Mouse (Mus musculus) megakaryocyte, embryonic 14.5 days (primary cell): ENCODE data around the gene Yif1a. TPM values are rescaled to one million over a fixed set of nuclear protein-coding genes. Genes with fewer than 3 reads are reported as not detected.
A peak's percentile ranks its signal among the peaks of the same experiment; 100 is the strongest.

Experiments used
- H3K27me3 ChIP-seq: replicated peaks from 2 replicates; pipeline ENCODE3; 2012; ENCODE audit warnings: inconsistent platforms
- H3K36me3 ChIP-seq: replicated peaks from 2 replicates; pipeline ENCODE3; 2012; ENCODE audit warnings: low read length, inconsistent platforms, mixed read lengths
- H3K4me1 ChIP-seq: 2 replicates; pipeline ENCODE4 v1.6.1; 2012; ENCODE audit warnings: inconsistent platforms
- H3K4me3 ChIP-seq: replicated peaks from 2 replicates; pipeline ENCODE3; 2012; ENCODE audit warnings: moderate library complexity, mild to moderate bottlenecking, inconsistent platforms
- H3K9me3 ChIP-seq: 2 replicates; pipeline ENCODE4 v1.6.1; 2012; ENCODE audit warnings: inconsistent platforms
- FLI1 ChIP-seq: IDR thresholded peaks from 2 replicates; pipeline ENCODE4 v1.6.1; 2012; ENCODE audit warnings: low read length, inconsistent platforms, mixed read lengths
- GATA1 ChIP-seq: IDR thresholded peaks from 3 replicates; pipeline ENCODE4 v1.6.1; 2012; ENCODE audit warnings: mixed read lengths, low read length, inconsistent platforms, borderline replicate concordance
- polyA plus RNA-seq: library from polyadenylated mRNA; stranded (reverse); fragments of >175 nt; gene quantifications from 2 replicates; pipeline ENCODE4 v1.2.3, GENCODE M21; 2012; ENCODE audit warnings: low replicate concordance; ENCODE audit not compliant: insufficient read depth

Yif1a gene
- 24.4 and 25.6 TPM in 2 replicates for polyA plus RNA-seq

GRCm38 (mm10) chr19:5087884-5088728 lies at the start of gene Yif1a:
Yif1a (plus strand) TSS chr19:5088538.
- Histone ChIP-seq H3K4me1 (peaks cover 40% of the 10 kb centered on the region), H3K4me3 (peak within 1 kb of the TSS; percentile 100), H3K27me3 (peaks cover 32% of the 10 kb centered on the region), H3K36me3 (peaks cover 37% of the 10 kb centered on the region), H3K9me3 (no peaks in the 10 kb centered on the region)
- TF ChIP-seq FLI1 (no peak), GATA1 (no peak)

- H3K9me3 ChIP-seq, result no peaks in the 10 kb centered on the region
- H3K4me1 ChIP-seq, result peaks cover 49% of the 10 kb centered on the region
- no peak for TF ChIP-seq FLI1
- no peak for TF ChIP-seq GATA1
- peak within 1 kb of the TSS; percentile 98 for H3K4me3 ChIP-seq
- peaks cover 8% of the 10 kb centered on the region for H3K36me3 ChIP-seq
- peaks cover 19% of the 10 kb centered on the region for H3K27me3 ChIP-seq
Measured at GRCm38 (mm10) chr19:5038709-5039156, 49.6 kb upstream of the Yif1a start, which contains the start of the genes B4gat1 and AC124502.3. B4gat1 (plus strand) TSS chr19:5038826. AC124502.3 (plus strand) TSS chr19:5038891.

- Histone ChIP-seq H3K9me3 (no peaks in the 10 kb centered on the region), H3K27me3 (peaks cover 19% of the 10 kb centered on the region), H3K4me3 (peak overlapping the region; percentile 98), H3K4me1 (peaks cover 49% of the 10 kb centered on the region), H3K36me3 (peaks cover 14% of the 10 kb centered on the region)
- TF ChIP-seq FLI1, result no peak
- no peak for TF ChIP-seq GATA1
Measured at GRCm38 (mm10) chr19:5039301-5040114, 48.8 kb upstream of the Yif1a start.

GRCm38 (mm10) chr19:5040862-5041523 lies 47.3 kb upstream of the Yif1a start, which contains the start of gene Brms1:
Brms1 (plus strand) TSS chr19:5041354.
- Histone ChIP-seq H3K4me3 (peak within 1 kb of the TSS; percentile 97), H3K36me3 (peaks cover 26% of the 10 kb centered on the region), H3K4me1 (peaks cover 55% of the 10 kb centered on the region), H3K9me3 (no peaks in the 10 kb centered on the region), H3K27me3 (peaks cover 15% of the 10 kb centered on the region)
- TF ChIP-seq GATA1, result no peak
- no peak for TF ChIP-seq FLI1

GRCm38 (mm10) chr19:5041588-5041987 lies 46.8 kb upstream of the Yif1a start:
- TF ChIP-seq FLI1 (no peak), GATA1 (no peak)

GRCm38 (mm10) chr19:5045531-5045930 lies 42.8 kb upstream of the Yif1a start:
- Histone ChIP-seq H3K27me3 (no peaks in the 10 kb centered on the region), H3K36me3 (peaks cover 68% of the 10 kb centered on the region), H3K4me3 (no peak overlapping the region), H3K9me3 (no peaks in the 10 kb centered on the region), H3K4me1 (peaks cover 41% of the 10 kb centered on the region)
- TF ChIP-seq GATA1, result no peak
- TF ChIP-seq FLI1, result no peak

More at GRCm38 (mm10) chr19:5041588-5041987, 46.8 kb upstream of the Yif1a start:
- Histone ChIP-seq H3K4me1 (peaks cover 55% of the 10 kb centered on the region), H3K27me3 (peaks cover 15% of the 10 kb centered on the region), H3K4me3 (peak overlapping the region; percentile 97), H3K36me3 (peaks cover 32% of the 10 kb centered on the region), H3K9me3 (no peaks in the 10 kb centered on the region)

GRCm38 (mm10) chr19:5048138-5049056 lies 39.9 kb upstream of the Yif1a start:
- H3K4me1 ChIP-seq, result peaks cover 40% of the 10 kb centered on the region
- no peak for TF ChIP-seq GATA1
- TF ChIP-seq FLI1, result no peak
- H3K27me3 ChIP-seq, result peaks cover 25% of the 10 kb centered on the region
- no peak overlapping the region for H3K4me3 ChIP-seq
- H3K9me3 ChIP-seq, result no peaks in the 10 kb centered on the region
- H3K36me3 ChIP-seq, result peaks cover 61% of the 10 kb centered on the region

GRCm38 (mm10) chr19:5049325-5049724 lies 39.0 kb upstream of the Yif1a start:
- Histone ChIP-seq H3K27me3 (peaks cover 32% of the 10 kb centered on the region), H3K4me1 (peaks cover 45% of the 10 kb centered on the region), H3K4me3 (no peak overlapping the region), H3K9me3 (no peaks in the 10 kb centered on the region), H3K36me3 (peaks cover 54% of the 10 kb centered on the region)
- TF ChIP-seq GATA1 (no peak), FLI1 (no peak)
